Mouse (Mus musculus) CH12.LX (cell line): Measurements from ENCODE around the gene Cfdp1. TPM values are rescaled to one million over a fixed set of nuclear protein-coding genes. Genes with fewer than 3 reads are reported as not detected.

Experiments used
- DNase-seq: peaks from one replicate; pipeline ENCODE4 v3.0.0-alpha.2; 2013; ENCODE audit errors: extremely low read depth
- H3K27ac ChIP-seq: 2 replicates; pipeline ENCODE4 v1.5.1; 2012; ENCODE audit warnings: low read depth, mild to moderate bottlenecking, control low read depth, moderate library complexity; ENCODE audit not compliant: insufficient read depth
- H3K27me3 ChIP-seq: replicated peaks from 2 replicates; pipeline ENCODE3; 2012; ENCODE audit warnings: inconsistent platforms
- H3K36me3 ChIP-seq, 2 experiments: replicated peaks in 1 of 2; 2 replicates each; pipeline versions ENCODE3 to v1.6.1; 2012; ENCODE audit warnings: inconsistent platforms in 1 of 2, low read length in 1 of 2, mild to moderate bottlenecking in 1 of 2, mixed read lengths in 1 of 2, moderate library complexity in 1 of 2; ENCODE audit not compliant: control insufficient read depth in 1 of 2, insufficient read depth in 1 of 2
- H3K4me1 ChIP-seq, 2 experiments: 2 replicates each; pipeline ENCODE4 v1.6.1; 2012; ENCODE audit warnings: inconsistent platforms in 1 of 2, moderate library complexity in 1 of 2; ENCODE audit not compliant: insufficient read depth in 2 of 2, control insufficient read depth in 1 of 2
- H3K4me2 ChIP-seq: 2 replicates; pipeline ENCODE4 v1.6.1; 2012; ENCODE audit warnings: low read depth, mild to moderate bottlenecking, control low read depth; ENCODE audit not compliant: poor library complexity, insufficient read depth, severe bottlenecking
- H3K4me3 ChIP-seq, 3 experiments: fragments of 150-350 bp in 1 of 3; sonication (generic) in 1 of 3; replicated peaks in 1 of 3; 2 replicates each; pipeline versions ENCODE3 to v1.5.1; 2011 to 2012; ENCODE audit warnings: low read depth in 2 of 3, low read length in 2 of 3, mild to moderate bottlenecking in 2 of 3, moderate library complexity in 2 of 3, control low read depth in 1 of 3, improper control_type of control experiment in 1 of 3, inconsistent platforms in 1 of 3, mixed read lengths in 1 of 3; ENCODE audit not compliant: poor library complexity in 1 of 3
- H3K79me2 ChIP-seq: replicated peaks from 2 replicates; pipeline ENCODE4 v1.6.1; 2012; ENCODE audit warnings: mild to moderate bottlenecking, moderate library complexity; ENCODE audit not compliant: control insufficient read depth, poor library complexity, insufficient read depth, severe bottlenecking; ENCODE audit errors: extremely low read depth
- H3K9ac ChIP-seq: 2 replicates; pipeline ENCODE4 v1.6.1; 2012; ENCODE audit warnings: low read depth, mild to moderate bottlenecking, control low read depth, moderate library complexity; ENCODE audit not compliant: insufficient read depth
- H3K9me3 ChIP-seq: replicated peaks from 2 replicates; pipeline ENCODE3; 2012; ENCODE audit warnings: low read length, inconsistent platforms, mixed read lengths
- BHLHE40 ChIP-seq: IDR thresholded peaks from 2 replicates; pipeline ENCODE4 v1.6.1; 2011; ENCODE audit warnings: mild to moderate bottlenecking, low read depth, low read length, improper control_type of control experiment
- CHD1 ChIP-seq: IDR thresholded peaks from 2 replicates; pipeline ENCODE4 v1.6.1; 2012; ENCODE audit warnings: low read depth, low read length, improper control_type of control experiment, inconsistent platforms
- CHD2 ChIP-seq: IDR thresholded peaks from 2 replicates; pipeline ENCODE4 v1.6.1; 2011; ENCODE audit warnings: low read length, improper control_type of control experiment
- CTCF ChIP-seq, 2 experiments: IDR thresholded peaks in 1 of 2; conservative IDR thresholded peaks in 1 of 2; 2 replicates each; pipeline ENCODE4 v1.5.1; 2011 to 2012; ENCODE audit warnings: low read depth in 2 of 2, low read length in 2 of 2, improper control_type of control experiment in 1 of 2, inconsistent platforms in 1 of 2, mild to moderate bottlenecking in 1 of 2, moderate library complexity in 1 of 2
- ETS1 ChIP-seq: conservative IDR thresholded peaks from 2 replicates; pipeline ENCODE4 v1.6.1; 2012; ENCODE audit warnings: low read depth, mild to moderate bottlenecking, inconsistent platforms, low read length, improper control_type of control experiment, moderate library complexity
- IRF4 ChIP-seq: IDR thresholded peaks from 2 replicates; pipeline ENCODE4 v1.6.1; 2014; ENCODE audit warnings: low read depth, mild to moderate bottlenecking, inconsistent platforms, low read length, improper control_type of control experiment
- JUN ChIP-seq: IDR thresholded peaks from 2 replicates; pipeline ENCODE4 v1.6.1; 2011; ENCODE audit warnings: low read depth, mild to moderate bottlenecking, low read length, improper control_type of control experiment, moderate library complexity; ENCODE audit not compliant: insufficient read depth
- JUND ChIP-seq: conservative IDR thresholded peaks from 2 replicates; pipeline ENCODE4 v1.6.1; 2011; ENCODE audit warnings: low read depth, low read length, improper control_type of control experiment
- MAFK ChIP-seq: IDR thresholded peaks from 2 replicates; pipeline ENCODE4 v1.6.1; 2011; ENCODE audit warnings: low read length, improper control_type of control experiment; ENCODE audit not compliant: insufficient replicate concordance
- MEF2A ChIP-seq: IDR thresholded peaks from 2 replicates; pipeline ENCODE4 v1.6.1; 2014; ENCODE audit warnings: low read depth, mild to moderate bottlenecking, inconsistent platforms, low read length, improper control_type of control experiment, borderline replicate concordance
- MXI1 ChIP-seq: IDR thresholded peaks from 2 replicates; pipeline ENCODE4 v1.6.1; 2011; ENCODE audit warnings: mild to moderate bottlenecking, low read depth, low read length, improper control_type of control experiment
- NELFE ChIP-seq: IDR thresholded peaks from 2 replicates; pipeline ENCODE4 v1.6.1; 2011; ENCODE audit warnings: low read depth, low read length, improper control_type of control experiment
- NRF1 ChIP-seq: IDR thresholded peaks from 2 replicates; pipeline ENCODE4 v1.6.1; 2014; ENCODE audit warnings: low read depth, mild to moderate bottlenecking, inconsistent platforms, low read length, improper control_type of control experiment, moderate library complexity
- POLR2A ChIP-seq: IDR thresholded peaks from 2 replicates; pipeline ENCODE4 v1.6.1; 2011; ENCODE audit warnings: low read depth, mild to moderate bottlenecking, improper control_type of control experiment, low read length
- RCOR1 ChIP-seq: conservative IDR thresholded peaks from 2 replicates; pipeline ENCODE4 v1.6.1; 2012; ENCODE audit warnings: low read depth, mild to moderate bottlenecking, inconsistent platforms, low read length, improper control_type of control experiment
- SIN3A ChIP-seq: IDR thresholded peaks from 2 replicates; pipeline ENCODE4 v1.6.1; 2012; ENCODE audit warnings: low read length, improper control_type of control experiment, inconsistent platforms
- SMC3 ChIP-seq: IDR thresholded peaks from 2 replicates; pipeline ENCODE4 v1.6.1; 2011; ENCODE audit warnings: low read depth, low read length, improper control_type of control experiment
- TBP ChIP-seq: conservative IDR thresholded peaks from 2 replicates; pipeline ENCODE4 v1.6.1; 2011; ENCODE audit warnings: low read depth, low read length, improper control_type of control experiment
- TCF12 ChIP-seq: IDR thresholded peaks from 2 replicates; pipeline ENCODE4 v1.6.1; 2014; ENCODE audit warnings: low read depth, mild to moderate bottlenecking, inconsistent platforms, low read length, improper control_type of control experiment
- USF2 ChIP-seq: conservative IDR thresholded peaks from 2 replicates; pipeline ENCODE4 v1.6.1; 2011; ENCODE audit warnings: low read depth, low read length, improper control_type of control experiment
- ZC3H11A ChIP-seq: IDR thresholded peaks from 2 replicates; pipeline ENCODE4 v1.6.1; 2012; ENCODE audit warnings: low read depth, mild to moderate bottlenecking, inconsistent platforms, low read length, improper control_type of control experiment
- ZKSCAN1 ChIP-seq: IDR thresholded peaks from 2 replicates; pipeline ENCODE4 v1.6.1; 2012; ENCODE audit warnings: low read depth, inconsistent platforms, low read length, improper control_type of control experiment, borderline replicate concordance
- ZNF384 ChIP-seq: IDR thresholded peaks from 2 replicates; pipeline ENCODE4 v1.6.1; 2012; ENCODE audit warnings: low read depth, low read length, improper control_type of control experiment, inconsistent platforms
- dilution Hi-C: fragments of 300-500 bp; cut with MboI; formaldehyde crosslinking; loops from 2 replicates; pipeline ENCODE4 v1.14.3; 2020; ENCODE audit warnings: low sequenced_read_pairs; ENCODE audit not compliant: extremely low pct_unique_long_range_greater_than_20kb, extremely low pct_ligation_motif_present
- in situ Hi-C: fragments of 300-500 bp; cut with MboI; formaldehyde crosslinking; loops from 3 replicates; pipeline ENCODE4 v1.14.3; 2019; ENCODE audit warnings: low sequenced_read_pairs, low pct_ligation_motif_present, low pct_unique_long_range_greater_than_20kb, mixed read lengths
- polyA plus RNA-seq: library from polyadenylated mRNA; unstranded; fragments of >175 nt; gene quantifications from 2 replicates; pipeline ENCODE4 v1.2.1, GENCODE M21; 2012; ENCODE audit warnings: low read depth; ENCODE audit not compliant: insufficient read length
- total RNA-seq, 2 experiments: library from RNA; depleted of rRNA; stranded (reverse); fragments of 300-350 nt in 1 of 2; fragments of >200 nt in 1 of 2; gene quantifications; 2 replicates each; pipeline ENCODE4 v1.2.3; 2012 to 2014

Cfdp1 gene
- total and polyA plus RNA-seq, 3 experiments: 113 to 210 (median 169) TPM

GRCm38 (mm10) chr8:111788085-111788484 lies 66.0 kb downstream of the Cfdp1 start:
- no peak for TF ChIP-seq RCOR1
- no peak for TF ChIP-seq CHD2
- TF ChIP-seq CTCF (conservative IDR thresholded peaks at IDR 0.05 in 1 of 2, IDR thresholded peaks at IDR 0.05 in 1 of 2; ENCODE audit: low read depth in 2 of 2, low read length in 2 of 2): no peak
- no peak for TF ChIP-seq IRF4
- no peak for TF ChIP-seq TBP
- no peak for TF ChIP-seq MAFK

GRCm38 (mm10) chr8:111787683-111788082 lies 66.4 kb downstream of the Cfdp1 start:
- dilution Hi-C loops (no loop called here), in situ Hi-C loops (no loop called here)
- Histone ChIP-seq H3K9ac (no peak overlapping the region), H3K27ac (no peak overlapping the region), H3K4me3 (no peak overlapping the region), H3K4me1 (peaks cover 3 to 29% of the 10 kb centered on the region in 2 experiments; a peak in 3 of 4 replicates), H3K36me3 (peaks cover 7 to 66% of the 10 kb centered on the region in 2 experiments), H3K9me3 (no peaks in the 10 kb centered on the region), H3K27me3 (no peaks in the 10 kb centered on the region), H3K79me2 (no peaks in the 10 kb centered on the region), H3K4me2 (no peak overlapping the region)
- TF ChIP-seq NELFE: no peak
- no peak for TF ChIP-seq MEF2A
- TF ChIP-seq ETS1: no peak
- no peak for TF ChIP-seq RCOR1
- DNase-seq: no peak

More at GRCm38 (mm10) chr8:111788085-111788484, 66.0 kb downstream of the Cfdp1 start:
- H3K9me3 ChIP-seq: no peaks in the 10 kb centered on the region
- DNase-seq: no peak
- dilution Hi-C loops: no loop called here
- no peak overlapping the region for H3K27ac ChIP-seq
- no peak overlapping the region for H3K4me2 ChIP-seq
- H3K4me3 ChIP-seq: no peak overlapping the region
- peaks cover 7 to 65% of the 10 kb centered on the region in 2 experiments for H3K36me3 ChIP-seq
- H3K79me2 ChIP-seq: no peaks in the 10 kb centered on the region
- H3K27me3 ChIP-seq: no peaks in the 10 kb centered on the region
- in situ Hi-C loops: no loop called here
- peaks cover 3 to 28% of the 10 kb centered on the region in 2 experiments; a peak in 3 of 4 replicates for H3K4me1 ChIP-seq
- no peak overlapping the region for H3K9ac ChIP-seq

GRCm38 (mm10) chr8:111786701-111787588 lies 67.1 kb downstream of the Cfdp1 start:
- in situ Hi-C loops (no loop called here), dilution Hi-C loops (no loop called here)
- TF ChIP-seq TBP (no peak), ZKSCAN1 (no peak), ZNF384 (no peak), SMC3 (no peak), NRF1 (no peak), ZC3H11A (no peak), NELFE (no peak), USF2 (no peak), BHLHE40 (no peak), SIN3A (no peak), MXI1 (no peak), JUN (no peak), JUND (no peak), CHD1 (no peak), TCF12 (no peak), POLR2A (no peak), MEF2A (no peak)
- no peak overlapping the region for H3K27ac ChIP-seq
- no peaks in the 10 kb centered on the region for H3K27me3 ChIP-seq
- H3K4me3 ChIP-seq: no peak overlapping the region
- no peak for DNase-seq
- no peak overlapping the region for H3K9ac ChIP-seq
- H3K79me2 ChIP-seq: no peaks in the 10 kb centered on the region
- no peak overlapping the region for H3K4me2 ChIP-seq
- H3K9me3 ChIP-seq: no peaks in the 10 kb centered on the region
- peaks cover 7 to 73% of the 10 kb centered on the region in 2 experiments for H3K36me3 ChIP-seq
- H3K4me1 ChIP-seq: peaks cover 3 to 33% of the 10 kb centered on the region in 2 experiments; a peak in 3 of 4 replicates
